Mouse (Mus musculus): ENCODE data around the gene Arfgap3. TPM values are rescaled to one million over a fixed set of nuclear protein-coding genes. Genes with fewer than 3 reads are reported as not detected.

The Arfgap3 gene
- 2.5 TPM for polyA plus RNA-seq (2014; fragmentation: Illumina TruSeq; extraction: RNeasy Lipid Tissue Mini Kit (QIAGEN cat#74804); ENCODE audit: low read depth, low replicate concordance)

GRCm38 (mm10) chr15:83349954-83350711 is at the start of gene Arfgap3:
Gene Arfgap3 (minus strand): TSS chr15:83350247.

GRCm38 (mm10) chr15:83251176-83252004 is 98.7 kb downstream of the Arfgap3 start, which contains the start of gene A4galt:
Gene A4galt (minus strand): TSS chr15:83251774.

Other genes with a start within 250 kb of the Arfgap3 start
- gene Rrp7a, start 227.4 kb downstream of the Arfgap3 start, polyA plus RNA-seq (2014; fragmentation: Illumina TruSeq; extraction: RNeasy Lipid Tissue Mini Kit (QIAGEN cat#74804); ENCODE audit: low read depth, low replicate concordance): 1.0 TPM
- 8.0 TPM for gene Poldip3, start 200.9 kb downstream of the Arfgap3 start, polyA plus RNA-seq (2014; fragmentation: Illumina TruSeq; extraction: RNeasy Lipid Tissue Mini Kit (QIAGEN cat#74804); ENCODE audit: low read depth, low replicate concordance)
- gene Cyb5r3, start 177.7 kb downstream of the Arfgap3 start, polyA plus RNA-seq (2014; fragmentation: Illumina TruSeq; extraction: RNeasy Lipid Tissue Mini Kit (QIAGEN cat#74804); ENCODE audit: low read depth, low replicate concordance): 90.8 TPM
- gene A4galt, start 98.5 kb downstream of the Arfgap3 start, polyA plus RNA-seq (2014; fragmentation: Illumina TruSeq; extraction: RNeasy Lipid Tissue Mini Kit (QIAGEN cat#74804); ENCODE audit: low read depth, low replicate concordance): not detected
- 17.5 TPM for gene Pacsin2, start 114.4 kb upstream of the Arfgap3 start, polyA plus RNA-seq (2014; fragmentation: Illumina TruSeq; extraction: RNeasy Lipid Tissue Mini Kit (QIAGEN cat#74804); ENCODE audit: low read depth, low replicate concordance)
- 1.0 TPM for gene Ttll1, start 160.6 kb upstream of the Arfgap3 start, polyA plus RNA-seq (2014; fragmentation: Illumina TruSeq; extraction: RNeasy Lipid Tissue Mini Kit (QIAGEN cat#74804); ENCODE audit: low read depth, low replicate concordance)
- 0.90 TPM for gene Bik, start 176.6 kb upstream of the Arfgap3 start, polyA plus RNA-seq (2014; fragmentation: Illumina TruSeq; extraction: RNeasy Lipid Tissue Mini Kit (QIAGEN cat#74804); ENCODE audit: low read depth, low replicate concordance)
- gene Tspo, start 213.3 kb upstream of the Arfgap3 start, polyA plus RNA-seq (2014; fragmentation: Illumina TruSeq; extraction: RNeasy Lipid Tissue Mini Kit (QIAGEN cat#74804); ENCODE audit: low read depth, low replicate concordance): 2.5 TPM
- 3.3 TPM for gene Mcat, start 213.5 kb upstream of the Arfgap3 start, polyA plus RNA-seq (2014; fragmentation: Illumina TruSeq; extraction: RNeasy Lipid Tissue Mini Kit (QIAGEN cat#74804); ENCODE audit: low read depth, low replicate concordance)
- gene Ttll12, start 244.9 kb upstream of the Arfgap3 start, polyA plus RNA-seq (2014; fragmentation: Illumina TruSeq; extraction: RNeasy Lipid Tissue Mini Kit (QIAGEN cat#74804); ENCODE audit: low read depth, low replicate concordance): 0.34 TPM

All from liver, adult 10 weeks (tissue).